Mouse (Mus musculus) left cerebral cortex, adult 8-10 months (tissue): ENCODE data around the gene Rusc2. TPM values are rescaled to one million over a fixed set of nuclear protein-coding genes. Genes with fewer than 3 reads are reported as not detected.

Experiments
- DNase-seq, 2 experiments: peaks; one replicate each; pipeline ENCODE4 v3.0.0; 2022; ENCODE audit warnings: low spot score in 2 of 2
- total RNA-seq, 4 experiments: library from RNA; stranded (reverse); gene quantifications; 2 replicates each; pipeline ENCODE4 v1.2.4; 2022

Rusc2 gene
- total RNA-seq, 4 experiments from 2014 or later: 116 to 144 (median 123) TPM

- DNase-seq: peak; percentile 98
Observed at GRCm38 (mm10) chr4:43442044-43442443, 60.3 kb downstream of the Rusc2 start.

GRCm38 (mm10) chr4:43442456-43443361 is 60.9 kb downstream of the Rusc2 start:
- DNase-seq: peak; percentile 51 to 80

GRCm38 (mm10) chr4:43443511-43443910 is 61.7 kb downstream of the Rusc2 start:
- DNase-seq: no peak

GRCm38 (mm10) chr4:43447251-43447650 is 65.5 kb downstream of the Rusc2 start:
- no peak for DNase-seq

- no peak for DNase-seq
Observed at GRCm38 (mm10) chr4:43448554-43448953, 66.8 kb downstream of the Rusc2 start.

- no peak for DNase-seq
Observed at GRCm38 (mm10) chr4:43452315-43452714, 70.5 kb downstream of the Rusc2 start.

- no peak for DNase-seq
Observed at GRCm38 (mm10) chr4:43453413-43453812, 71.6 kb downstream of the Rusc2 start.

GRCm38 (mm10) chr4:43454041-43454836 is 72.5 kb downstream of the Rusc2 start, which contains the start of gene Cd72:
Gene Cd72 (minus strand): TSS chr4:43454628.
- DNase-seq: no peak

GRCm38 (mm10) chr4:43456470-43456869 is 74.7 kb downstream of the Rusc2 start:
- no peak for DNase-seq

GRCm38 (mm10) chr4:43457124-43457523 is 75.3 kb downstream of the Rusc2 start:
- no peak for DNase-seq

GRCm38 (mm10) chr4:43463102-43463501 is 81.3 kb downstream of the Rusc2 start:
- no peak for DNase-seq

GRCm38 (mm10) chr4:43465935-43466334 is 84.2 kb downstream of the Rusc2 start:
- no peak for DNase-seq

- no peak for DNase-seq
Observed at GRCm38 (mm10) chr4:43466872-43467271, 85.1 kb downstream of the Rusc2 start.

- no peak for DNase-seq
Observed at GRCm38 (mm10) chr4:43470301-43470700, 88.5 kb downstream of the Rusc2 start.

GRCm38 (mm10) chr4:43473636-43474035 is 91.9 kb downstream of the Rusc2 start:
- DNase-seq: no peak

GRCm38 (mm10) chr4:43476604-43477003 is 94.8 kb downstream of the Rusc2 start:
- DNase-seq: no peak

Other genes starting within 250 kb of the Rusc2 start
- under 1 TPM; 0.09 to 0.46 (median 0.25) TPM for gene Atp8b5, start 114.8 kb upstream of the Rusc2 start, total RNA-seq
- 1 to 10 TPM; 1.3 to 1.9 (median 1.4) TPM for gene Fam166b, start 47.2 kb downstream of the Rusc2 start, total RNA-seq
- gene Tesk1, start 60.0 kb downstream of the Rusc2 start, total RNA-seq: 10 to 100 TPM; 91.7 to 98.0 (median 95.6) TPM
- 1 to 10 TPM in 3 of 4 experiments, under 1 TPM in 1; 0.38 to 2.9 (median 1.6) TPM for gene Cd72, start 72.6 kb downstream of the Rusc2 start, total RNA-seq
- gene Sit1, start 101.8 kb downstream of the Rusc2 start, total RNA-seq: under 1 TPM in 1 of 4 experiments, not detected in 3; 0.46 TPM
- 10 to 100 TPM; 26.5 to 37.8 (median 30.1) TPM for gene Ccdc107, start 110.9 kb downstream of the Rusc2 start, total RNA-seq
- 1 to 10 TPM; 1.2 to 2.2 (median 1.6) TPM for gene Arhgef39, start 117.7 kb downstream of the Rusc2 start, total RNA-seq
- 1 to 10 TPM; 2.1 to 5.1 (median 2.8) TPM for gene Car9, start 125.0 kb downstream of the Rusc2 start, total RNA-seq
- 10 to 100 TPM; 11.7 to 14.4 (median 13.8) TPM for gene Tpm2, start 141.8 kb downstream of the Rusc2 start, total RNA-seq
- gene Creb3, start 180.4 kb downstream of the Rusc2 start, total RNA-seq: 10 to 100 TPM; 68.2 to 77.9 (median 73.6) TPM
- gene Tln1, start 180.7 kb downstream of the Rusc2 start, total RNA-seq: 10 to 100 TPM; 38.8 to 55.7 (median 46.1) TPM
- 10 to 100 TPM; 47.0 to 60.5 (median 49.8) TPM for gene Rgp1, start 196.7 kb downstream of the Rusc2 start, total RNA-seq
- 10 to 100 TPM; 62.1 to 69.7 (median 65.6) TPM for gene Gba2, start 196.9 kb downstream of the Rusc2 start, total RNA-seq
- 1 to 10 TPM in 1 of 4 experiments, not detected in 3; 1.1 TPM for gene Msmp, start 202.5 kb downstream of the Rusc2 start, total RNA-seq
- 10 to 100 TPM; 42.5 to 60.2 (median 56.9) TPM for gene Npr2, start 250.0 kb downstream of the Rusc2 start, total RNA-seq